Mouse (Mus musculus) hindbrain, embryonic 10.5 days (tissue): ENCODE data around the gene Fkbp15. TPM values are rescaled to one million over a fixed set of nuclear protein-coding genes. Genes with fewer than 3 reads are reported as not detected.

Source experiments
- DNase-seq: peaks from one replicate; pipeline ENCODE4 v3.0.0-alpha.2; 2017; ENCODE audit warnings: low spot score
- H3K27ac ChIP-seq: fragments of 300-500 bp; sonication (generic); 2 replicates; pipeline ENCODE4 v1.5.1; 2016; ENCODE audit warnings: mild to moderate bottlenecking, moderate library complexity
- H3K27me3 ChIP-seq: fragments of 300-500 bp; sonication (generic); 2 replicates; pipeline ENCODE4 v1.6.1; 2016; ENCODE audit warnings: mild to moderate bottlenecking; ENCODE audit not compliant: poor library complexity, insufficient read depth, severe bottlenecking
- H3K36me3 ChIP-seq: fragments of 300-500 bp; sonication (generic); 2 replicates; pipeline ENCODE4 v1.6.1; 2016; ENCODE audit warnings: mild to moderate bottlenecking, moderate library complexity
- H3K4me1 ChIP-seq: fragments of 300-500 bp; sonication (generic); replicated peaks from 2 replicates; pipeline ENCODE4 v1.6.1; 2016; ENCODE audit warnings: mild to moderate bottlenecking
- H3K4me3 ChIP-seq: fragments of 300-500 bp; sonication (generic); 2 replicates; pipeline ENCODE4 v1.5.1; 2016; ENCODE audit warnings: mild to moderate bottlenecking, moderate library complexity
- H3K9me3 ChIP-seq: fragments of 300-500 bp; sonication (generic); 2 replicates; pipeline ENCODE4 v1.6.1; 2016; ENCODE audit warnings: mild to moderate bottlenecking, moderate library complexity
- WGBS: fragments of 180-500 bp; shearing (Covaris S2); methylation state at CpG from one replicate; pipeline ENCODE4 v1.1.7; 2016; 5-methylcytosine and 5-hydroxymethylcytosine counted together
- polyA plus RNA-seq: library from polyadenylated mRNA; unstranded; fragments of >200 nt; fragmentation: Nextera tagmentation; extraction: Ambion mirVana; gene quantifications from 2 replicates; pipeline ENCODE4 v1.2.1, GENCODE M21; 2016

Gene Fkbp15
- polyA plus RNA-seq, 1 experiment from 2014 or later, result 20.3 TPM

- no peaks in the 10 kb centered on the region for H3K4me1 ChIP-seq
- H3K4me3 ChIP-seq, result no peak overlapping the region
- H3K9me3 ChIP-seq, result no peaks in the 10 kb centered on the region
- no peak overlapping the region for H3K27ac ChIP-seq
- no peaks in the 10 kb centered on the region for H3K36me3 ChIP-seq
- DNase-seq, result peak; percentile 52
- H3K27me3 ChIP-seq, result no peaks in the 10 kb centered on the region
- WGBS, result 32% methylated on average over 8 of the region's 8 CpGs
These were observed 103.4 kb downstream of the Fkbp15 start for GRCm38 (mm10) chr4:62256931-62257330.

- Histone ChIP-seq H3K36me3 (no peaks in the 10 kb centered on the region), H3K4me3 (no peak overlapping the region), H3K4me1 (peaks cover 3% of the 10 kb centered on the region; the same call in 1 of the 2 replicates), H3K27ac (no peak overlapping the region), H3K27me3 (no peaks in the 10 kb centered on the region), H3K9me3 (no peaks in the 10 kb centered on the region)
- WGBS, result 69% methylated on average over 8 of the region's 8 CpGs
- no peak for DNase-seq
These were observed 105.8 kb downstream of the Fkbp15 start for GRCm38 (mm10) chr4:62254551-62254950.

- Histone ChIP-seq H3K36me3 (no peaks in the 10 kb centered on the region), H3K9me3 (no peaks in the 10 kb centered on the region), H3K4me3 (no peak overlapping the region), H3K4me1 (peaks cover 3% of the 10 kb centered on the region; the same call in 1 of the 2 replicates), H3K27ac (no peak overlapping the region), H3K27me3 (no peaks in the 10 kb centered on the region)
- WGBS, result 92% methylated on average over 4 of the region's 4 CpGs
- no peak for DNase-seq
These were observed 108.6 kb downstream of the Fkbp15 start for GRCm38 (mm10) chr4:62251776-62252175.

- peak; percentile 47 for DNase-seq
- 41% methylated on average over 3 of the region's 3 CpGs for WGBS
These were observed 109.3 kb downstream of the Fkbp15 start for GRCm38 (mm10) chr4:62250896-62251544.

More at GRCm38 (mm10) chr4:62250896-62251544, 109.3 kb downstream of the Fkbp15 start:
- Histone ChIP-seq H3K27me3 (no peaks in the 10 kb centered on the region), H3K4me3 (no peak overlapping the region), H3K27ac (no peak overlapping the region), H3K9me3 (no peaks in the 10 kb centered on the region), H3K4me1 (peaks cover 3% of the 10 kb centered on the region; the same call in 1 of the 2 replicates), H3K36me3 (no peaks in the 10 kb centered on the region)

Other genes starting within 250 kb of the Fkbp15 start
- not detected in 2 replicates for gene Mup21, start 209.7 kb downstream of the Fkbp15 start, polyA plus RNA-seq
- gene Zfp37, start 129.5 kb downstream of the Fkbp15 start, polyA plus RNA-seq, result 19.9 and 20.8 TPM in 2 replicates
- 15.1 and 15.4 TPM in 2 replicates for gene Slc31a2, start 98.0 kb downstream of the Fkbp15 start, polyA plus RNA-seq
- 48.5 and 53.9 TPM in 2 replicates for gene Slc31a1, start 179 bp upstream of the Fkbp15 start, polyA plus RNA-seq
- 176 and 179 TPM in 2 replicates for gene Cdc26, start 48.1 kb upstream of the Fkbp15 start, polyA plus RNA-seq
- 26.8 and 35.2 TPM in 2 replicates for gene Prpf4, start 48.2 kb upstream of the Fkbp15 start, polyA plus RNA-seq
- gene Rnf183, start 74.7 kb upstream of the Fkbp15 start, polyA plus RNA-seq, result not detected in 2 replicates
- gene Wdr31, start 110.3 kb upstream of the Fkbp15 start, polyA plus RNA-seq, result 9.8 and 10.0 TPM in 2 replicates
- 0.78 and 1.9 TPM in 2 replicates for gene Bspry, start 119.5 kb upstream of the Fkbp15 start, polyA plus RNA-seq
- gene Hdhd3, start 142.9 kb upstream of the Fkbp15 start, polyA plus RNA-seq, result 9.8 and 14.1 TPM in 2 replicates
- gene Alad, start 159.4 kb upstream of the Fkbp15 start, polyA plus RNA-seq, result 114 and 123 TPM in 2 replicates
- gene Pole3, start 164.5 kb upstream of the Fkbp15 start, polyA plus RNA-seq, result 124 and 125 TPM in 2 replicates
- 1.2 and 1.5 TPM in 2 replicates for gene 4933430I17Rik, start 164.8 kb upstream of the Fkbp15 start, polyA plus RNA-seq
- gene Rgs3, start 199.3 kb upstream of the Fkbp15 start, polyA plus RNA-seq, result 36.2 and 48.6 TPM in 2 replicates